Mouse (Mus musculus) MEL (cell line): ENCODE measurements at regions not wholly inside any gene's neighbourhood (a gene's known extent, or its start where the extent isn't known, plus 50 kb on each side); places are given as distances from the start of the nearest gene placed in this dataset.

Experiments used
- DNase-seq: peaks from one replicate; pipeline ENCODE4 v3.0.0; 2011; ENCODE audit warnings: low read depth, low spot score
- H3K27ac ChIP-seq: 2 replicates; pipeline ENCODE4 v1.5.1; 2012; ENCODE audit warnings: low read depth, mild to moderate bottlenecking, control low read depth, low read length, moderate library complexity; ENCODE audit not compliant: control insufficient read depth
- H3K27me3 ChIP-seq, 2 experiments: fragments of 150-350 bp in 1 of 2; sonication (generic) in 1 of 2; 2 replicates each; pipeline ENCODE4 v1.6.1; 2012; ENCODE audit warnings: low read length in 2 of 2, mild to moderate bottlenecking in 2 of 2, improper control_type of control experiment in 1 of 2, moderate library complexity in 1 of 2; ENCODE audit not compliant: insufficient read depth in 2 of 2, control insufficient read depth in 1 of 2
- H3K36me3 ChIP-seq, 2 experiments: 2 replicates each; pipeline ENCODE4 v1.6.1; 2012 to 2014; ENCODE audit warnings: low read length in 2 of 2, improper control_type of control experiment in 1 of 2, inconsistent platforms in 1 of 2, mild to moderate bottlenecking in 1 of 2; ENCODE audit not compliant: insufficient read depth in 2 of 2, control insufficient read depth in 1 of 2
- H3K4me1 ChIP-seq, 2 experiments: fragments of 150-350 bp in 1 of 2; sonication (generic) in 1 of 2; 2 replicates each; pipeline ENCODE4 v1.6.1; 2012; ENCODE audit warnings: low read length in 2 of 2, improper control_type of control experiment in 1 of 2, mild to moderate bottlenecking in 1 of 2; ENCODE audit not compliant: insufficient read depth in 2 of 2, control insufficient read depth in 1 of 2
- H3K4me3 ChIP-seq, 2 experiments: fragments of 150-350 bp in 1 of 2; sonication (generic) in 1 of 2; 2 replicates each; pipeline ENCODE4 v1.5.1; 2012; ENCODE audit warnings: low read depth in 2 of 2, low read length in 2 of 2, mild to moderate bottlenecking in 2 of 2, moderate library complexity in 2 of 2, control low read depth in 1 of 2, improper control_type of control experiment in 1 of 2; ENCODE audit not compliant: control insufficient read depth in 1 of 2, insufficient read depth in 1 of 2
- H3K79me2 ChIP-seq: 2 replicates; pipeline ENCODE4 v1.6.1; 2012; ENCODE audit warnings: mild to moderate bottlenecking, low read length, moderate library complexity; ENCODE audit not compliant: control insufficient read depth, poor library complexity, insufficient read depth
- H3K9ac ChIP-seq: 2 replicates; pipeline ENCODE4 v1.6.1; 2012; ENCODE audit warnings: low read depth, mild to moderate bottlenecking, control low read depth, low read length, moderate library complexity; ENCODE audit not compliant: control insufficient read depth, poor library complexity, severe bottlenecking
- H3K9me3 ChIP-seq: fragments of 150-350 bp; sonication (generic); replicated peaks from 2 replicates; pipeline ENCODE4 v1.6.1; 2012; ENCODE audit warnings: mild to moderate bottlenecking, low read length, improper control_type of control experiment, moderate library complexity; ENCODE audit not compliant: insufficient read depth
- CHD1 ChIP-seq: IDR thresholded peaks from 2 replicates; pipeline ENCODE4 v1.6.1; 2012; ENCODE audit warnings: low read depth, mild to moderate bottlenecking, inconsistent platforms, low read length, improper control_type of control experiment
- CHD2 ChIP-seq: IDR thresholded peaks from 2 replicates; pipeline ENCODE4 v1.6.1; 2011; ENCODE audit warnings: low read length, improper control_type of control experiment
- CTCF ChIP-seq, 3 experiments: IDR thresholded peaks in 2 of 3; conservative IDR thresholded peaks in 1 of 3; 2 replicates each; pipeline ENCODE4 v1.5.1; 2011 to 2012; ENCODE audit warnings: low read length in 3 of 3, low read depth in 2 of 3, mild to moderate bottlenecking in 2 of 3, improper control_type of control experiment in 1 of 3, inconsistent platforms in 1 of 3, mixed read lengths in 1 of 3, moderate library complexity in 1 of 3; ENCODE audit not compliant: control insufficient read depth in 1 of 3, insufficient read depth in 1 of 3, poor library complexity in 1 of 3, severe bottlenecking in 1 of 3
- ELF1 ChIP-seq: IDR thresholded peaks from 2 replicates; pipeline ENCODE4 v1.6.1; 2014; ENCODE audit warnings: low read depth, mild to moderate bottlenecking, inconsistent platforms, low read length, improper control_type of control experiment, moderate library complexity
- EP300 ChIP-seq, 2 experiments: IDR thresholded peaks; 2 replicates each; pipeline ENCODE4 v1.6.1; 2011; ENCODE audit warnings: improper control_type of control experiment in 2 of 2, low read length in 2 of 2, low read depth in 1 of 2, mild to moderate bottlenecking in 1 of 2
- ETS1 ChIP-seq: IDR thresholded peaks from 2 replicates; pipeline ENCODE4 v1.6.1; 2012; ENCODE audit warnings: low read depth, mild to moderate bottlenecking, inconsistent platforms, low read length, improper control_type of control experiment, moderate library complexity
- GABPA ChIP-seq: IDR thresholded peaks from 2 replicates; pipeline ENCODE4 v1.6.1; 2012; ENCODE audit warnings: low read depth, mild to moderate bottlenecking, inconsistent platforms, low read length, improper control_type of control experiment, moderate library complexity
- GATA1 ChIP-seq: IDR thresholded peaks from 2 replicates; pipeline ENCODE4 v1.6.1; 2011; ENCODE audit warnings: low read depth, low read length, improper control_type of control experiment
- HCFC1 ChIP-seq: IDR thresholded peaks from 2 replicates; pipeline ENCODE4 v1.6.1; 2012; ENCODE audit warnings: low read depth, mild to moderate bottlenecking, inconsistent platforms, low read length, improper control_type of control experiment, moderate library complexity
- JUND ChIP-seq: IDR thresholded peaks from 2 replicates; pipeline ENCODE4 v1.6.1; 2011; ENCODE audit warnings: low read depth, mild to moderate bottlenecking, improper control_type of control experiment, low read length
- KAT2A ChIP-seq: conservative IDR thresholded peaks from 2 replicates; pipeline ENCODE4 v1.6.1; 2012; ENCODE audit warnings: low read depth, low read length, improper control_type of control experiment, inconsistent platforms
- MAFK ChIP-seq: IDR thresholded peaks from 2 replicates; pipeline ENCODE4 v1.6.1; 2011; ENCODE audit warnings: low read depth, mild to moderate bottlenecking, low read length, improper control_type of control experiment, borderline replicate concordance
- MAX ChIP-seq: IDR thresholded peaks from 2 replicates; pipeline ENCODE4 v1.6.1; 2011; ENCODE audit warnings: low read length, improper control_type of control experiment
- MAZ ChIP-seq: IDR thresholded peaks from 2 replicates; pipeline ENCODE4 v1.6.1; 2012; ENCODE audit warnings: low read depth, mild to moderate bottlenecking, inconsistent platforms, low read length, improper control_type of control experiment
- MEF2A ChIP-seq: IDR thresholded peaks from 2 replicates; pipeline ENCODE4 v1.6.1; 2014; ENCODE audit warnings: low read depth, mild to moderate bottlenecking, inconsistent platforms, low read length, improper control_type of control experiment; ENCODE audit not compliant: poor library complexity, insufficient replicate concordance, severe bottlenecking; ENCODE audit errors: extremely low read depth
- MXI1 ChIP-seq: IDR thresholded peaks from 2 replicates; pipeline ENCODE4 v1.6.1; 2011; ENCODE audit warnings: mild to moderate bottlenecking, low read depth, low read length, improper control_type of control experiment
- MYB ChIP-seq: IDR thresholded peaks from 2 replicates; pipeline ENCODE4 v1.6.1; 2011; ENCODE audit warnings: mild to moderate bottlenecking, low read depth, low read length, improper control_type of control experiment
- MYC ChIP-seq: IDR thresholded peaks from 2 replicates; pipeline ENCODE4 v1.6.1; 2011; ENCODE audit warnings: low read depth, mild to moderate bottlenecking, low read length, improper control_type of control experiment, moderate library complexity
- NELFE ChIP-seq: IDR thresholded peaks from 2 replicates; pipeline ENCODE4 v1.6.1; 2011; ENCODE audit warnings: low read depth, low read length, improper control_type of control experiment
- NRF1 ChIP-seq: IDR thresholded peaks from 2 replicates; pipeline ENCODE4 v1.6.1; 2014; ENCODE audit warnings: low read depth, mild to moderate bottlenecking, inconsistent platforms, low read length, improper control_type of control experiment, moderate library complexity; ENCODE audit not compliant: poor library complexity, insufficient read depth, severe bottlenecking
- POLR2A ChIP-seq, 2 experiments: IDR thresholded peaks; 2 replicates each; pipeline ENCODE4 v1.6.1; 2011 to 2012; ENCODE audit warnings: low read length in 2 of 2, mild to moderate bottlenecking in 2 of 2, control low read depth in 1 of 2, improper control_type of control experiment in 1 of 2, low read depth in 1 of 2, moderate library complexity in 1 of 2; ENCODE audit not compliant: control insufficient read depth in 1 of 2, insufficient read depth in 1 of 2, poor library complexity in 1 of 2
- POLR2AphosphoS2 ChIP-seq: IDR thresholded peaks from 2 replicates; pipeline ENCODE4 v1.6.1; 2011; ENCODE audit warnings: low read length, improper control_type of control experiment
- POLR2AphosphoS5 ChIP-seq: IDR thresholded peaks from 2 replicates; pipeline ENCODE4 v1.6.1; 2012; ENCODE audit warnings: low read depth, borderline replicate concordance, mild to moderate bottlenecking, inconsistent platforms, low read length, moderate library complexity, mixed read lengths
- RAD21 ChIP-seq: IDR thresholded peaks from 2 replicates; pipeline ENCODE4 v1.6.1; 2011; ENCODE audit warnings: mild to moderate bottlenecking, low read depth, low read length, improper control_type of control experiment
- RCOR1 ChIP-seq: IDR thresholded peaks from 2 replicates; pipeline ENCODE4 v1.6.1; 2012; ENCODE audit warnings: low read depth, mild to moderate bottlenecking, inconsistent platforms, low read length, improper control_type of control experiment
- SIN3A ChIP-seq: IDR thresholded peaks from 2 replicates; pipeline ENCODE4 v1.6.1; 2012; ENCODE audit warnings: low read length, improper control_type of control experiment, inconsistent platforms
- TAL1 ChIP-seq: IDR thresholded peaks from 2 replicates; pipeline ENCODE4 v1.6.1; 2012; ENCODE audit warnings: mild to moderate bottlenecking, inconsistent platforms, low read length, moderate library complexity, mixed read lengths
- TBP ChIP-seq: IDR thresholded peaks from 2 replicates; pipeline ENCODE4 v1.8.0; 2011; ENCODE audit warnings: low read depth, low read length, improper control_type of control experiment
- TCF12 ChIP-seq: IDR thresholded peaks from 2 replicates; pipeline ENCODE4 v1.6.1; 2014; ENCODE audit warnings: low read depth, mild to moderate bottlenecking, inconsistent platforms, low read length, improper control_type of control experiment, moderate library complexity
- UBTF ChIP-seq: IDR thresholded peaks from 2 replicates; pipeline ENCODE4 v1.6.1; 2012; ENCODE audit warnings: low read depth, mild to moderate bottlenecking, inconsistent platforms, low read length, improper control_type of control experiment, moderate library complexity, borderline replicate concordance; ENCODE audit not compliant: insufficient read depth
- USF1 ChIP-seq: IDR thresholded peaks from 2 replicates; pipeline ENCODE4 v1.6.1; 2014; ENCODE audit warnings: low read depth, mild to moderate bottlenecking, inconsistent platforms, low read length, improper control_type of control experiment, moderate library complexity
- USF2 ChIP-seq, 2 experiments: IDR thresholded peaks; 2 replicates each; pipeline ENCODE4 v1.6.1; 2011 to 2012; ENCODE audit warnings: improper control_type of control experiment in 2 of 2, low read length in 2 of 2, borderline replicate concordance in 1 of 2, inconsistent platforms in 1 of 2, low read depth in 1 of 2, mild to moderate bottlenecking in 1 of 2; ENCODE audit not compliant: insufficient read depth in 1 of 2
- ZC3H11A ChIP-seq: IDR thresholded peaks from 2 replicates; pipeline ENCODE4 v1.6.1; 2012; ENCODE audit warnings: low read depth, mild to moderate bottlenecking, inconsistent platforms, low read length, improper control_type of control experiment
- ZKSCAN1 ChIP-seq: IDR thresholded peaks from 2 replicates; pipeline ENCODE4 v1.6.1; 2012; ENCODE audit warnings: low read depth, mild to moderate bottlenecking, inconsistent platforms, low read length, improper control_type of control experiment, moderate library complexity
- ZMIZ1 ChIP-seq: IDR thresholded peaks from 2 replicates; pipeline ENCODE4 v1.6.1; 2012; ENCODE audit warnings: low read depth, mild to moderate bottlenecking, inconsistent platforms, low read length, improper control_type of control experiment, moderate library complexity
- ZNF384 ChIP-seq: IDR thresholded peaks from 2 replicates; pipeline ENCODE4 v1.6.1; 2012; ENCODE audit warnings: low read depth, mild to moderate bottlenecking, inconsistent platforms, low read length, improper control_type of control experiment

- H3K36me3 ChIP-seq = peaks cover 0 to 18% of the 10 kb centered on the region in 2 experiments; a peak in 2 of 4 replicates
- H3K27me3 ChIP-seq = no peaks in the 10 kb centered on the region
- H3K9me3 ChIP-seq = no peaks in the 10 kb centered on the region
- H3K79me2 ChIP-seq = peaks cover 13% of the 10 kb centered on the region
- peak overlapping the region; percentile 72 to 77 for H3K4me3 ChIP-seq
- H3K9ac ChIP-seq = peak overlapping the region; percentile 87
- peak; percentile 94 for DNase-seq
- H3K27ac ChIP-seq = peak overlapping the region; percentile 86
- peaks cover 3 to 10% of the 10 kb centered on the region in 2 experiments; a peak in 3 of 4 replicates for H3K4me1 ChIP-seq
- TF ChIP-seq ZNF384 = no peak
- TF ChIP-seq ZKSCAN1 = no peak
- TF ChIP-seq SIN3A = peak; percentile 35; the same call in 1 of the 2 replicates
- no peak for TF ChIP-seq TAL1
- TF ChIP-seq POLR2A (IDR thresholded peaks at IDR 0.05; ENCODE audit: control insufficient read depth in 1 of 2, insufficient read depth in 1 of 2, low read depth in 1 of 2, low read length in 2 of 2, poor library complexity in 1 of 2) = peak; percentile 88 to 97
- TF ChIP-seq CHD1 = peak; percentile 52; the same call in 1 of the 2 replicates
- TF ChIP-seq MAX = peak; percentile 93
- no peak for TF ChIP-seq KAT2A
- no peak for TF ChIP-seq USF2 (IDR thresholded peaks at IDR 0.05; ENCODE audit: borderline replicate concordance in 1 of 2, insufficient read depth in 1 of 2, low read depth in 1 of 2, low read length in 2 of 2)
- TF ChIP-seq GATA1 = peak; percentile 71
- TF ChIP-seq MAZ = peak; percentile 58
- TF ChIP-seq MYB = no peak
- TF ChIP-seq NELFE = peak; percentile 94
- TF ChIP-seq JUND = no peak
- TF ChIP-seq NRF1 = peak; percentile 74
- TF ChIP-seq RAD21 = no peak
- TF ChIP-seq GABPA = no peak
- peak; percentile 75; the same call in 1 of the 2 replicates for TF ChIP-seq MXI1
- peak; percentile 54; the same call in 1 of the 2 replicates for TF ChIP-seq ZMIZ1
- TF ChIP-seq RCOR1 = peak; percentile 64
- peak; percentile 80; the same call in 1 of the 2 replicates for TF ChIP-seq POLR2AphosphoS2
- peak; percentile 35 for TF ChIP-seq ETS1
- TF ChIP-seq TCF12 = peak; percentile 60
- TF ChIP-seq POLR2AphosphoS5 = peak; percentile 48; the same call in 1 of the 2 replicates
- TF ChIP-seq TBP = peak; percentile 47
- TF ChIP-seq USF1 = peak; percentile 8; the same call in 1 of the 2 replicates
- no peak for TF ChIP-seq CHD2
- peak; percentile 93 for TF ChIP-seq MYC
- 0 out of 6 replicates have a peak, but pooled peaks of 1 of the 3 experiments have one; percentile 3 for TF ChIP-seq CTCF (IDR thresholded peaks at IDR 0.05 in 2 of 3, conservative IDR thresholded peaks at IDR 0.05 in 1 of 3; ENCODE audit: control insufficient read depth in 1 of 3, insufficient read depth in 1 of 3, low read depth in 2 of 3, low read length in 3 of 3, poor library complexity in 1 of 3, severe bottlenecking in 1 of 3)
- no peak for TF ChIP-seq ZC3H11A
- no peak for TF ChIP-seq MEF2A
- no peak for TF ChIP-seq UBTF
- TF ChIP-seq HCFC1 = peak; percentile 79
- peak; percentile 95 for TF ChIP-seq ELF1
- TF ChIP-seq EP300 (IDR thresholded peaks at IDR 0.05; ENCODE audit: low read depth in 1 of 2, low read length in 2 of 2) = no peak; a peak in 1 of 4 replicates
- TF ChIP-seq MAFK = no peak
Observed at GRCm38 (mm10) chr16:21333223-21333951, 89.5 kb upstream of the Vps8 start.
